23 mouse cellular contexts compared by ENCODE assay signal in the genomic region with DNA sequence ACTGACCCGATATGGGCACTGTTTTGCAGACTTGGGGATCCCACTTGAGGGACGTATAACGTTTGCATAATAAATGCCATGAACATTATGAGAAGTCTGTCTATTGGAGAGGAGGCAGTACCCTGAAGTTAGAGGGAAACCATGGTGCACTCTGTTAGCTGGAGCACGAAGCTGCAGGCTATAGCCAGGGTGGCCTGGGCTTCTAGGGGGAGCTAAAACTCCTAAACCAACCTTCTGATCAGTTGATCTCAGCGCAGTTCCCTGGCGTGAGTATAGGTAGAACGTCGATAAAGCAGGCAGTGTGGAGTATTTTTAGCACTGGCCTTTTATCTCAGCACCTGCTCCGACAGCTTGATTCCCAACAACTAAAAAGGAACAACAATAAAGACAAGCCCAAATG. TPM values are rescaled to one million over a fixed set of nuclear protein-coding genes. Genes with fewer than 3 reads are reported as not detected.
A peak's percentile ranks its signal among the peaks of the same experiment; 100 is the strongest.
DNase-seq lines count a peak whose midpoint lies in the region; ATAC-seq and TF ChIP-seq lines count a peak whose summit lies in the region.
"Had no signal": no experiment of that assay in that cellular context is flagged by ENCODE, and none has a peak within 500 bp of the region (broad histone marks: within the 10 kb centered on the region; RNA-seq: fewer than 3 reads in every experiment).

No protein-coding gene starts in this region.

- WGBS in forebrain, postnatal 0 days, result 59% methylated on average over 9 of the region's 9 CpGs
- WGBS in forebrain, embryonic 11.5 days, result 79% methylated on average over 9 of the region's 9 CpGs
- WGBS in midbrain, embryonic 13.5 days, result 65% methylated on average over 9 of the region's 9 CpGs
- 77% methylated on average over 9 of the region's 9 CpGs for WGBS in midbrain, embryonic 10.5 days
- 65% methylated on average over 9 of the region's 9 CpGs for WGBS in midbrain, embryonic 16.5 days
- 61% methylated on average over 9 of the region's 9 CpGs for WGBS in liver, embryonic 11.5 days

- TF ChIP-seq CTCF in forebrain, postnatal 0 days (IDR thresholded peaks at IDR 0.05; ENCODE audit: low read depth), result no peak

- H3K36me3 ChIP-seq in forebrain, postnatal 0 days (ENCODE audit: insufficient read depth), result no peaks in the 10 kb centered on the region
- H3K36me3 ChIP-seq in forebrain, embryonic 11.5 days (ENCODE audit: control insufficient read depth, insufficient read depth, low read length), result no peaks in the 10 kb centered on the region
- H3K36me3 ChIP-seq in midbrain, embryonic 13.5 days, result no peaks in the 10 kb centered on the region
- no peaks in the 10 kb centered on the region for H3K36me3 ChIP-seq in midbrain, embryonic 10.5 days
- no peaks in the 10 kb centered on the region for H3K36me3 ChIP-seq in midbrain, embryonic 16.5 days (ENCODE audit: control insufficient read depth, insufficient read depth, low read length)
- H3K36me3 ChIP-seq in liver, embryonic 11.5 days (ENCODE audit: control insufficient read depth, insufficient read depth, low read length), result no peaks in the 10 kb centered on the region
- H3K36me3 ChIP-seq: embryonic facial prominence, embryonic 15.5 days; forebrain, embryonic 12.5 days; heart, embryonic 10.5 days; lung, embryonic 15.5 days had no signal

- ATAC-seq in forebrain, postnatal 0 days, result no peak
- ATAC-seq in forebrain, embryonic 11.5 days (replicated peaks; ENCODE audit: low FRiP score), result no peak
- no peak for ATAC-seq in midbrain, embryonic 13.5 days
- no peak for ATAC-seq in midbrain, embryonic 16.5 days
- ATAC-seq in liver, embryonic 11.5 days (replicated peaks; ENCODE audit: low FRiP score), result no peak

- H3K4me1 ChIP-seq in forebrain, postnatal 0 days (ENCODE audit: insufficient read depth), result no peaks in the 10 kb centered on the region
- 0 out of 2 replicates have a peak, but pooled peaks cover 3% of the 10 kb centered on the region for H3K4me1 ChIP-seq in forebrain, embryonic 11.5 days (replicated peaks; ENCODE audit: control insufficient read depth, insufficient read depth, low read length)
- peaks cover 17% of the 10 kb centered on the region for H3K4me1 ChIP-seq in midbrain, embryonic 13.5 days (replicated peaks)
- peaks cover 18% of the 10 kb centered on the region for H3K4me1 ChIP-seq in midbrain, embryonic 10.5 days
- peaks cover 11% of the 10 kb centered on the region; the same call in 1 of the 2 replicates for H3K4me1 ChIP-seq in midbrain, embryonic 16.5 days (ENCODE audit: control insufficient read depth, insufficient read depth, low read length)
- no peaks in the 10 kb centered on the region for H3K4me1 ChIP-seq in liver, embryonic 11.5 days (replicated peaks; ENCODE audit: control insufficient read depth, insufficient read depth, low read length)

- H3K4me3 ChIP-seq in forebrain, postnatal 0 days (ENCODE audit: low read depth, low read length), result no peak overlapping the region
- no peak overlapping the region for H3K4me3 ChIP-seq in forebrain, embryonic 11.5 days (ENCODE audit: low read depth, low read length)
- H3K4me3 ChIP-seq in midbrain, embryonic 13.5 days (replicated peaks), result no peak overlapping the region
- no peak overlapping the region for H3K4me3 ChIP-seq in midbrain, embryonic 10.5 days
- no peak overlapping the region for H3K4me3 ChIP-seq in midbrain, embryonic 16.5 days (ENCODE audit: low read depth, low read length)
- H3K4me3 ChIP-seq in liver, embryonic 11.5 days (ENCODE audit: low read depth, low read length), result no peak overlapping the region
- H3K4me3 ChIP-seq: embryonic facial prominence, embryonic 15.5 days; forebrain, embryonic 12.5 days; heart, embryonic 10.5 days; lung, embryonic 15.5 days had no signal

- H3K27me3 ChIP-seq in forebrain, postnatal 0 days (ENCODE audit: insufficient read depth, low read length), result peaks cover 6% of the 10 kb centered on the region
- peaks cover 16% of the 10 kb centered on the region for H3K27me3 ChIP-seq in forebrain, embryonic 11.5 days (ENCODE audit: control insufficient read depth, insufficient read depth, low read length)
- peaks cover 35% of the 10 kb centered on the region for H3K27me3 ChIP-seq in midbrain, embryonic 13.5 days
- peaks cover 44% of the 10 kb centered on the region for H3K27me3 ChIP-seq in midbrain, embryonic 10.5 days (ENCODE audit: low read depth, poor library complexity, severe bottlenecking)
- peaks cover 8% of the 10 kb centered on the region for H3K27me3 ChIP-seq in midbrain, embryonic 16.5 days (ENCODE audit: control insufficient read depth, insufficient read depth, low read depth, low read length)
- H3K27me3 ChIP-seq in liver, embryonic 11.5 days (replicated peaks; ENCODE audit: control insufficient read depth, insufficient read depth, low read length), result peaks cover 38% of the 10 kb centered on the region

- no peak overlapping the region for H3K9ac ChIP-seq in forebrain, postnatal 0 days
- H3K9ac ChIP-seq in forebrain, embryonic 11.5 days (ENCODE audit: low read length), result no peak overlapping the region
- no peak overlapping the region for H3K9ac ChIP-seq in midbrain, embryonic 13.5 days (replicated peaks)
- H3K9ac ChIP-seq in midbrain, embryonic 16.5 days (ENCODE audit: low read depth, low read length), result no peak overlapping the region
- H3K9ac ChIP-seq in liver, embryonic 11.5 days (ENCODE audit: low read depth, low read length), result no peak overlapping the region
- H3K9ac ChIP-seq: embryonic facial prominence, embryonic 15.5 days; forebrain, embryonic 12.5 days; lung, embryonic 15.5 days had no signal

- no peak overlapping the region for H3K27ac ChIP-seq in forebrain, postnatal 0 days (ENCODE audit: low read depth, low read length)
- H3K27ac ChIP-seq in forebrain, embryonic 11.5 days (ENCODE audit: low read depth, low read length), result no peak overlapping the region
- H3K27ac ChIP-seq in midbrain, embryonic 13.5 days, result no peak overlapping the region
- no peak overlapping the region for H3K27ac ChIP-seq in midbrain, embryonic 10.5 days (replicated peaks)
- H3K27ac ChIP-seq in midbrain, embryonic 16.5 days (ENCODE audit: low read length), result no peak overlapping the region
- H3K27ac ChIP-seq in liver, embryonic 11.5 days (ENCODE audit: low read depth, low read length), result no peak overlapping the region
- H3K27ac ChIP-seq: embryonic facial prominence, embryonic 15.5 days; forebrain, embryonic 12.5 days; heart, embryonic 10.5 days; lung, embryonic 15.5 days; macrophage had no signal

- no peak for DNase-seq in forebrain, postnatal 0 days
- DNase-seq in forebrain, embryonic 11.5 days (ENCODE audit: low spot score), result no peak
- no peak for DNase-seq in midbrain, embryonic 10.5 days (ENCODE audit: low spot score)
- DNase-seq in cerebellum, adult 9-10 months, result peak; percentile 60
- no peak for DNase-seq in B cell, adult 2 months
- no peak for DNase-seq in liver, embryonic 11.5 days (ENCODE audit: low spot score)
- DNase-seq: adrenal gland, postnatal 10 days; gastrocnemius, postnatal 36 days; heart, postnatal 10 days; kidney, postnatal 4 days; liver; retina, postnatal 1 day; spleen, adult 18-20 months; thymus, adult 18-20 months had no signal

- H3K4me2 ChIP-seq in forebrain, postnatal 0 days (ENCODE audit: low read depth), result peak overlapping the region; percentile 74; the same call in 1 of the 2 replicates
- H3K4me2 ChIP-seq in forebrain, embryonic 11.5 days (ENCODE audit: low read depth, low read length, severe bottlenecking), result no peak overlapping the region
- peak overlapping the region; percentile 88 for H3K4me2 ChIP-seq in midbrain, embryonic 13.5 days (replicated peaks)
- H3K4me2 ChIP-seq in midbrain, embryonic 16.5 days (ENCODE audit: low read length), result peak overlapping the region; percentile 91
- no peak overlapping the region for H3K4me2 ChIP-seq in liver, embryonic 11.5 days
- H3K4me2 ChIP-seq: forebrain, embryonic 12.5 days had no signal

- no peaks in the 10 kb centered on the region for H3K9me3 ChIP-seq in forebrain, postnatal 0 days (ENCODE audit: low read length)
- H3K9me3 ChIP-seq in forebrain, embryonic 11.5 days (ENCODE audit: control insufficient read depth, low read length), result no peaks in the 10 kb centered on the region
- H3K9me3 ChIP-seq in midbrain, embryonic 13.5 days, result no peaks in the 10 kb centered on the region
- H3K9me3 ChIP-seq in midbrain, embryonic 10.5 days (replicated peaks), result no peaks in the 10 kb centered on the region
- no peaks in the 10 kb centered on the region for H3K9me3 ChIP-seq in midbrain, embryonic 16.5 days (replicated peaks; ENCODE audit: control insufficient read depth, low read length, poor library complexity, severe bottlenecking)
- H3K9me3 ChIP-seq in liver, embryonic 11.5 days (ENCODE audit: control insufficient read depth, low read length), result no peaks in the 10 kb centered on the region
- H3K9me3 ChIP-seq: embryonic facial prominence, embryonic 15.5 days; forebrain, embryonic 12.5 days; heart, embryonic 10.5 days; lung, embryonic 15.5 days had no signal

RNA-seq across cellular contexts. Expression of a gene that starts 2.1 kb away (rescaled TPM):
- total RNA-seq in forebrain, postnatal 0 days (2014; rRNA removed), result 5.6 and 5.7 TPM in 2 replicates
- 1.9 and 2.3 TPM in 2 replicates for polyA plus RNA-seq in forebrain, postnatal 0 days (2015; fragmentation: Nextera tagmentation; extraction: Ambion mirVana)
- 0.35 and 0.45 TPM in 2 replicates for polyA plus RNA-seq in forebrain, embryonic 11.5 days (2014; fragmentation: Nextera tagmentation; extraction: Ambion mirVana)
- polyA plus RNA-seq in midbrain, embryonic 13.5 days (2015; fragmentation: Nextera tagmentation; extraction: Ambion mirVana), result 1.5 and 2.0 TPM in 2 replicates
- polyA plus RNA-seq in midbrain, embryonic 10.5 days (2016; fragmentation: Nextera tagmentation; extraction: Ambion mirVana), result 0.32 and 0.63 TPM in 2 replicates
- polyA plus RNA-seq in midbrain, embryonic 16.5 days (2015; fragmentation: Nextera tagmentation; extraction: Ambion mirVana), result 2.9 and 3.0 TPM in 2 replicates
- polyA plus RNA-seq in liver, embryonic 11.5 days (2014; fragmentation: Nextera tagmentation; extraction: Ambion mirVana), result 0.03 and 0.04 TPM in 2 replicates
- total RNA-seq: gastrocnemius, postnatal 36 days; monocyte, adult 5-6 weeks; neutrophil, adult 5-6 weeks had no signal
- polyA plus RNA-seq: macrophage had no signal

RNA-seq across cellular contexts. Expression of a gene that starts 54.8 kb away (rescaled TPM):
- 30.7 and 32.6 TPM in 2 replicates for total RNA-seq in forebrain, postnatal 0 days (2014; rRNA removed)
- polyA plus RNA-seq in forebrain, postnatal 0 days (2015; fragmentation: Nextera tagmentation; extraction: Ambion mirVana), result 35.3 and 48.0 TPM in 2 replicates
- polyA plus RNA-seq in forebrain, embryonic 11.5 days (2014; fragmentation: Nextera tagmentation; extraction: Ambion mirVana), result 17.4 and 18.1 TPM in 2 replicates
- 25.9 and 30.9 TPM in 2 replicates for polyA plus RNA-seq in midbrain, embryonic 13.5 days (2015; fragmentation: Nextera tagmentation; extraction: Ambion mirVana)
- 16.0 and 19.0 TPM in 2 replicates for polyA plus RNA-seq in midbrain, embryonic 10.5 days (2016; fragmentation: Nextera tagmentation; extraction: Ambion mirVana)
- 36.3 and 40.4 TPM in 2 replicates for polyA plus RNA-seq in midbrain, embryonic 16.5 days (2015; fragmentation: Nextera tagmentation; extraction: Ambion mirVana)
- 14.8 and 15.0 TPM in 2 replicates for polyA plus RNA-seq in liver, embryonic 11.5 days (2014; fragmentation: Nextera tagmentation; extraction: Ambion mirVana)

Comparison
In these comparisons a context has a peak if more than half of its experiments do, and no peak if none do; other contexts are left out.
1. H3K4me2 ChIP-seq: peak in forebrain, postnatal 0 days (single experiment), midbrain, embryonic 13.5 days (single experiment) and midbrain, embryonic 16.5 days (single experiment); none in forebrain, embryonic 11.5 days (single experiment) and liver, embryonic 11.5 days (single experiment).